Mouse (Mus musculus) 3134 (cell line): ENCODE results near the gene Lrfn1.
"Not testable (repeated sequence)": the region's sequence is repeated elsewhere in the genome, so short reads cannot be mapped to it uniquely, and the experiment has no call there.

Experiments
- DNase-seq: peaks from one replicate; pipeline ENCODE4 v3.0.0-alpha.2; 2011; ENCODE audit warnings: low spot score; ENCODE audit not compliant: insufficient read length; ENCODE audit errors: extremely low read depth

Lrfn1 gene

DNA sequence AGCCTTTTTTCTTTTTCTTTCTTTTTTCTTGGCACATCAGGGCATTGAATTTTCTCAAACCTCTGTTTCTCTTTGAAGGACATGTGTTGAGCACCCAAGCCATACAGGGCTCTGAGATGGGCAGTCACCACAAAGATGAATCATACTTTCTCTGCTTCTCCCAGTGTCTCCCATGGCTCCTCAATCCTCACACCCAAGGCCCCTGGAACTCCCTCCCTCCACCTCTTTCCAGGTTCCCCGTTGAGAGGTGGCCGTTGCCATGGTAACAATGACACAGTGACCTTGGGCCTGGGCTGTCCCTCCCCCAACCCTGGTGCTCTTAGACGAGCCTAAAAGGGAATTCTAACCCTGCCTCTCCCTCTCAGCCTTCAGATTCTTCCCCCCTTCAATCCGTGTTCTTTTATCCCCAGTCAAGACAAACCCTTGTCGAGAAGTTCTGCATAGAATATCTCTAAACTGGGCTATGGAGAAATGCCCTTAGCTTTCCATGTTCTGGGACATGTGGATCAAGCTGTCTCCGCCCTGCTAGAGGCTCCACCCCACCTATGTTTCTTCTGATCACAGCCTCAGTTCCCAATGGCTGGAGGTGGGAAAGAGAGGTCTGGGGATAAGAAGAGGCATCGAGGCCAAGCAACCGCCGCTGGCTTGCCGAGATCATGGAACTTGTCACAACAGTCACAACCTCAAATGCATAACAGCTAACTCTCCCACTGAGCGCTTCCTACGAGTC lies 4.5 kb upstream of the Lrfn1 start:
- DNase-seq = no peak

DNA sequence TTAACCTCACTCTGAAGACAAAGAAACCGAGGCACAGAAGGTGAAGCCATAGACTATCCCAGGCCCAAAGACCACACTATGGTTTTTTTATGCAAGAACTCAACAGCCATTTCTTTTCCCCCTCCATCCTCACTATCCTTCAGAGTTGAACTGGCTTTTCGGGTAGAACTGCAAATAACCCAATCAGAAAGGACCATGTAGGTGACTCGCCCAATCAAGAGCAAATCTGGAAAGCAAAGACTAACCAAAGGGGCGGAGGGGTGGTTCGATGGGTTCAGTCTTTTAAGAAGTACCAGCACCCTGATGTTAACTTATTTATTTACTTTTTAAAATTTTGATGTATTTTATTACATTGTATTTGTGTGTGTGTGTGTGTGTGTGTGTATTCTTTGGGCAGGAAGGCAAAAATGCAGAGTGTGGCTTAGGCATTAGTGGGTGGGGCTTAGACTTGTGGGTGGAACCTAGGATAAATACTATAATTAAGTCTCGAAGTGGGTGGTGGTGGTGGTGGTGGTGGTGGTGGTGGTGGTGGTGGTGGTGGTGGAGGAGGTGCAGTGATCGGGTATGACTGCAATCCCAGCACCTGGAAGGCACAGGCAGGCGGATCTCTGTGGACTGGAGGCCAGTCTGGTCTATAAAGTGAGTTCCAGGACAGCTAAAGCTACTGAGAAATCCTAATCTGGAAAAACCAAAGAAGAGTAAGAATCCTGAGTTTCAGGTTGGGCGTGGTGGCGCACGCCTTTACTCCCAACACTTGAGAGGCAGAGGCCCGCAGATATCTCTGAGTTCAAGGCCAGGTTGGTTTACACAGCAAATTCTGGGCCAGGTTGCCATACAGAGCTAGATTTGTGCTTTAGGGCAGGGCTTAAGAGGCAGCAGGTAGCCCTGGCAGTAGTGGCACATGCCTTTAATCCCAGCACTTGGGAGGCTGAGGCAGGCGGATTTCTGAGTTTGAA lies 3.6 kb upstream of the Lrfn1 start:
- no peak for DNase-seq

DNA sequence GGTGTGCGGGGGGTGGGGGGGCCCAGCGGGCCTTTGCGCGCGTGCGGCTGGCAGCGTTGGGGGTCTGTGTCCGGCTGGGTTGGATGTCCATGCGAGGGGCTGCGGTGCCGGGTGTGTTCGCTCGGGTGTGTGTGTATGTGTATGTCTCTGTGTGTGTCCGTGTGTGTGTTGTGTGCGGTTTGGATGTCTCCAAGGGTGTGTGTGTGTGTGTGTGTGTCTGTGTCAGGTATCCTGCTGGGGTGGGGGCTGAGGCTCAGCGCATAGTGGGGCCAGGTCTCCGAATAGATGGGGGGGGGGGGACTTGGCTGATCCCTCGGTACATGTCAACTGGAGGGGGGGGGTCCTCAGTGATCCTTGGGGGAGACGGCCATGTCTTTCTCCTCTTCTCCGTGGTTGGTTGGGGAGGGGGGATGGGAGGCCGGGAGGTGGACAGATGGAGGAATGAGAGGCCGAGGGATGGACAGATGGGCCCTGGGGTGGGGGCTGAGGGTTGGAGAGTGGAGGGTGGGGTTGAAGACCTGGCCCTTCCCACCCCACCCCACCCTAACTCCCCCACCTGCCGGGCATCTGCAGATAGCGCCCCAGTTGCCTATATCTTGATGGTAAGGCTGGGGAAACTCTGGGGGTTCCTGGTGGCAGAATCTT lies 703 bp downstream of the Lrfn1 start:
- no peak for DNase-seq

DNA sequence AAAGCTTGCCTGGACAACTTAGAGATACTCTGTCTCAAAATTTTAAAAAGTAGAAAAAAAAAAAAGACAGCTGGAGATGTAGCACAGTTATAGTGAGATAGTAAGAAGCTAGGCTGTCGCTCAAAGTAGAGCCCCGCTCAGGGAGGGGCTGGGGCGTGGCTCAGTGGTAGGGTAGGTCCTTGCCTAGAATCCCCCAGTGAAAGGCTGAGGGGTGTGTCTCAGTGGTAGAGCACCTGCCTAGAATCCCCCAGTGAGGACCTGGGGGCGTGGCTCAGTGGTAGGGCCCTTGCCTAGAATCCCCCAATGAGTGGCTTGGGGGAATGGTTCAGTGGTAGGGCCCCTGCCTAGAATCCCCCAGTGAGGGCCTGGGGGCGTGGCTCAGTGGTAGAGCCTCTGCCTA lies 8.6 kb downstream of the Lrfn1 start:
- no peak for DNase-seq

DNA sequence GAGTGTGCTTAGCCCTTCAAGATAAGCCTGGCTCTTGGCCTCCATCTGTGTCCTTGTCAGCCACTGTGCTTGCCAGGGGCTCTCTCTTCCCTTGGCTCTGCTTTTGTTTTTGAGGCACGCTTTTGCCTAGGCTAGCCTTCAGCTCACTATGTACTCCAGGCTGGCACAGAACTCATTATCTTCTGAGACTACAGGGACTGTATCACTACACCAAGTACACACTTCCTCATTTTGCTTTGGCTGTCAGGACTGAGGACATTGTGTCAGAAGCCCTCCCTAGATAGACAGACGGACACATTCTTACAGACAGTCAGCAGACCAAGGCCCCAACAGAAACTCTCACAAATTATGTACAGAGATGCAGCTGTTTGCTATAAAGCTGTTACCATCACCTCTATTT lies 11.0 kb downstream of the Lrfn1 start:
- no peak for DNase-seq

DNA sequence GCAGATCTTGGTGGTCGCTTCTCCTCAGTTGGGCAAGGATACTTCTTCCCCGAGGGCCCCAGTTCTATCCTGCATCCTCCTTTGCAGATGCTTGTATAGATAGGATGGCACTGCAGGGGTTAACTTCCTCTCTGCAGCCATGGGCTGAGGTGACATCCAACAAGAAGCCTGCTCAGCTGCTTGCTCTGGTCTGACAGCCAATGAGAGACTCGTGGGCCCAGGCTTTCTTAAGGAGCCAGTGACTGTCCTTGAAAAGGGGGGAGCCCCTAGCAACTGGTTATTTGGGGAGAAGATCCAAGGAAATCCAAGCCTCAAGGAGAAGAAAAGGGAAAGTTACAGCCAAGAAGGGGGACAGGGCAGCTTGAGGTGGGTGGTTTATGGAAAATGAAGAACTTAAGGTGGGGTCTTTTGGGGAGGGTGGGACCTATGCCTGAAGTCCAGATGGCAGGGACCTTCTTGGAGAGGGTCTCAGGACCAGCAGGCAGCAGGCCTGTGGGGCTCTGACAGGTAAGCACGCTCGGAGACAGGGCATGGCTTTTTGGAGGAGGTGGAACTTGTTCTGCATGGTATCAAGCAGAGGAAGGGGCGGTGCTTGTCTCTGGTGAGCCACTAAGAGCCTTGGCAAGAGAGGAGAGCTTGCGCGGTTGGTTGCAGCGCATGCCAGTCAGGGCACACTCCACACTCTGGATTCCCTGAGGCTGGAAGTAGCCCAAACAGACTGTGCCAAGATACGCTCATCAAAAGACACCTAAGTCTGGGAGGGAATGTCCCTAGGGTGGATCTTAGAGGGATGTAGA lies 12.8 kb downstream of the Lrfn1 start:
- DNase-seq = peak; percentile 49

DNA sequence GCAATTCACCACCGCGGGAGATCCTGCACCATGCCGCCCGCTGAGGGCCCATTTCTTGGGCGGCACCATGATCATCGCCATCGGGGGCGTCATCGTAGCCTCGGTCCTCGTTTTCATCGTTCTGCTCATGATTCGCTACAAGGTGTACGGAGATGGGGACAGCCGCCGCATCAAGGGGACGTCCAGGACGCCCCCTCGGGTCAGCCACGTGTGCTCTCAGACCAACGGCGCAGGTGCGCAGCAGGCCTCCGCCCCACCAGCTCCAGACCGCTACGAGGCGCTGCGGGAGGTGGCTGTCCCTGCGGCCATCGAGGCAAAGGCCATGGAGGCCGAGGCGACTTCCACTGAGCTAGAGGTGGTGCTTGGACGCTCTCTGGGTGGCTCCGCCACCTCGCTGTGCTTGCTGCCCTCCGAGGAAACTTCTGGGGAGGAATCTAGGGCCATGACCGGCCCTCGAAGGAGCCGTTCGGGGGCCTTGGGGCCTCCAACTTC lies 15.0 kb downstream of the Lrfn1 start:
- no peak for DNase-seq

DNA sequence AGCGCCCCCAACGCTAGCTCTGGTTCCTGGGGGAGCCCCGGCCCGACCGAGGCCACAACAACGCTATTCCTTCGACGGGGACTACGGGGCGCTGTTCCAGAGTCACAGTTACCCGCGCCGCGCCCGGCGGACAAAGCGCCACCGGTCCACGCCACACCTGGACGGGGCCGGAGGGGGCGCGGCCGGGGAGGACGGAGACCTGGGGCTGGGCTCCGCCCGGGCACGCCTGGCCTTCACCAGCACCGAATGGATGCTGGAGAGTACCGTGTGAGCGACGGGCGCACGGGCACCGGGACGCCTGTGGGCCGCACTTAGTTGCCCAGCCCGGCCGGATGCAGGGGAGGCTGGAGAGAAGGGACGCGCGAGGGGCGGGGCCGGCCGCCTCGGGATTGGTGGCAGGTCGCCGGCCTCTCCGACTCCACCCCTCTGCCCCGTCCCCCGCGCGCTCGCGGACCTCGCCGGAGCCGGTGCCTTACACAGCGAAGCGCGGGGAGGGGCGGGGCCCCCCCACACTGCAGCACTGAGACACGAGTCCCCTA lies 15.5 kb downstream of the Lrfn1 start:
- no peak for DNase-seq

DNA sequence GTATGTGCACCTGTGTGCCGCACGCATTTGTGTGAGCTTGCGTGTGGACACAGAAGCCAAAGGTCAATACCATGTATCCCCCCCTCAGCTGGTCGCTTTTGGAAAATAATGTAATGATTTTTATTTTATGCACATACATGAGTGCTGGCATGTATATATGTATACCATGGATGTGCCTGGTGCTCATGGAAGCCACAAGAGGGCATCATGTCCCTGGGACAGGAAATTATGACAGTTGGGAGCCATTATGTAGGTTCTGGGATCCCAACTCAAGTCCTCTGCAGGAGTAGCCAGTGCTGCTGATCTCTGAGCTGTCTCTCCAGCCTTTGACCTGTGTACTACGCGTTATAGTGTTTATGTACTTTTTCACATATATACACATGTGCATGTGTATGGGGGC lies 24.4 kb downstream of the Lrfn1 start:
- no peak for DNase-seq

DNA sequence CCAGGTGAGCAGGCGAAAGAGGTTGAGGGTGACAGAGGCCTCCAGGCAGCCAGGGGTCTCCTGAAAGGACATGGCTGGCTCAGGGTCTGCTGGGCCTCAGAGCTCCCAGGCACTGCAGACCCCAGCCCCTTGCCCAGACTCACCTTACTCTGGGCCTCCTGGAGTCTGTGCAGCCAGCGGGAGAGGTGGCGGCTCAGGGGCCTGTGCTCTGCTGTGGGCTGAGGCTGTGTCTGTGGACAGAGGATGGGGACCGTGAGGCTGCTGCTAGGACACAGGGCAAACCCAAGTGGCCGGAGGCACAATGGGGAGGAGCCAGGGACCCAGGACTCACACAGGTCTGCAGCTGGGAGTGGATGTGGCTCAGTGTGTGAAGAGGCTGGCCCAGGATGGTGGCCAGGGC lies 25.6 kb downstream of the Lrfn1 start:
- no peak for DNase-seq

DNA sequence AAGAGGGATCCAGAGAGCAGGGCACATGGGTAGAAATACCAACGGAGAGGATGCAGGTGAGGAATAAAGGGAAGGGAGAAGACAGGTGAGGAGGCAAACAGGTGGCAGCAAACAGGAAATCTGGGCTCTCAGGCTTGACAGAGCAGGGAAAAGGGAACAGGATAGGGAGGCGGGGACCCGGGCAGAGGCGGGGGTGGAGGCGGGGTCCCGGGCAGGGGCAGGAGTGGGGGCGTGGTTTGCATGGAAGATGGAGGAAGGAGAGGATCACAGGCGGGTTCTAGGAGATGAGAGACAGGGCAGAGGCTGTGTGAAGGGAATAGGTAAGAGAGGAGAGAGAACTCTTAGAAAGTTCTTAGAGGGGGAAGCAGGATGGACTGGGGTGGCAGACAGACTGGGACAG lies 27.1 kb downstream of the Lrfn1 start:
- no peak for DNase-seq

DNA sequence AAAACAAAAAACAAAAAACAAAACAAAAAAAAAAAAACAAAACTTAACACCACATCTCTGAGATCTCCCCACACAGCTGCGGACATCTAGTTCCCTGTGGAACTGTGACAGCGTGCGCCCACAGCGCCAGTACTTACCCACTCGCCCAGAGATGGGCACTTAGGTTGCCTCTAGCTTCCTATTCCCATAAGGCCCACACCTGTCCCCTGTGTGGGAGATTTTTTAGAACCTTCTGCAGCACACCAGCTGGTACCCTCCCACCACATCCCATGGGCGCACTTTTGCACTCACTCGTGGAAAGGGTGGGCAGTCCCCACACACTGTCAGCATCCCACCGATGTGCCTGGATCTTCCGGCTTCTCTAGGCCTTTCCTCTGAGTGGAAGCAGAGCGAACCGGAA lies 31.1 kb downstream of the Lrfn1 start:
- no peak for DNase-seq

DNA sequence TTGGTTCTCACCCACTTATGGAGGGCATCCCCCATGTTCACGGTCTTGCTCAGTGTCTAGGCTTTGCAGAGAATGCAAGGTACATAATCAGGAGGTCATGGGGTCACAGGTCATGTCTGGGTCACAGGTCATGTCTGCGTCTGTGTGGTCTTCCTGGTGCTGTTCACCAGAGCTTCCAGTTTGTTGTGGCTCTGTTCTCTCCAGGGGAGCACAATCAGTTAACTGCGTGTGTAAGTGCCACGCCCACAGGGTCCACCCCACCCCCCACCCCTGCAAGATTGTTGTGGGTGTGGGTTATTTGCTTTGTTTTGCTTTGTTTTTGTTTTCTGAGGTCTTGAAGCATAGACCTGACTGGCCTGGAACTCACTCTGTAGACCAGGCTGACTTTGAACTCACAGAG lies 32.4 kb downstream of the Lrfn1 start:
- DNase-seq = no peak

DNA sequence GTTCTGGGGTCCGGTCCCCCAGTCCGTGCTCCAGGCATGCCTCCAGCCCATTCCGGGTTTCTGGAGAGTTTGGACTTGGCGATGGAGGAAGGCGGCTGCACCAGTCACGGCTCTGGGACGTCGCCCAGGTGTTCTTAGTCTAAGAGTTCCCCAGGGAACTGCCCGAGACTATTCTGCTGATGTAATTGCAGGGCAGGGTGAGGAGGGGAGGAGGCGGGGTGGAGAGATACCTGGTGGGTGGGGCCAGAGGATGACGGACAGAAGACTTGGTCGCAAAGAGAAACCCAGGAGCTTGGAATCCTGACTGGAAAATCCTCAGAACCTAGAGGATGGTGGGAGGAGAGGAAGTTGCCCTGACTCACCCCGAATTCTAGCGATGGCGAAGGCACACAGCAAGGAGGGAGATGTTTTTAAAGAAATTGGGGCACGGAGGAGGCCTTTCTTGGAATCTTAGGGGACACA lies 36.3 kb downstream of the Lrfn1 start:
- no peak for DNase-seq

DNA sequence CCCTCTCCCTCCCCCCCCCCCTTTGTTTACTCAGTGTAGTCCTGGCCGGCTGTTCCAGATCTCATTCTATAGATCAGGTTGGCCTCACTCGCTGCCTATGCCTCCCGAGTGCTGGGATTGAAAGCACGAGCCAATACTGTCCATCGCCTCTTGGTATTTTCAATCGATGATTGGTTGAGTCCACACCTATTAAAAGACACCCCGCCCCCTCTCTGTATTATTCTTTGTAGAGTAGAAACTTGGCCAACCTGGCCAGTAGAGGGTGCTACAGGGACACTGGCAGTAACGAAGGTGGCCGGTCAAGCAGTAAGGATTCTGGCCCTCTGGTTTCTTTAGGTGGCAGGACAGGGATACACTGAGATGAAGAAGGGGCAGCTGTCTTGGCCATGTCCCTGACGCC lies 38.6 kb downstream of the Lrfn1 start:
- no peak for DNase-seq

DNA sequence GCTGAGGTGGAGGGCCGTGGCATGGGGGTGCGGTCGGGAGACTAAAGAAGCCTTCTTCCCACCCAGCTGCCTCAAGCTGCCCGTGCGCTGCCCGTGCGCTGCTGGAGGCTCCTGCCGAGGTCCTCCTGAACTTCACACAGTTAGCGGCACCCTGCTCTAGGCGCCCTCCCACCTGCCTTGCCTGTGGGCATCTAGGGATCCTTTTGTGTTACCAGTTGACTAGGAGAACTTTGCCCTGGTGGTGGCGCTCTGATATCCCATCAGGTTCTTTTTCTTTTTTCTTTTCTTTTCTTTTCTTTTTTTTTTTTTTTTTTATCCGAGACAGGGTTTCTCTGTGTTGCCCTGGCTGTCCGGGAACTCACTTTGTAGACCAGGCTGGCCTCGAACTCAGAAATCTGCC lies 39.1 kb downstream of the Lrfn1 start:
- DNase-seq = no peak

DNA sequence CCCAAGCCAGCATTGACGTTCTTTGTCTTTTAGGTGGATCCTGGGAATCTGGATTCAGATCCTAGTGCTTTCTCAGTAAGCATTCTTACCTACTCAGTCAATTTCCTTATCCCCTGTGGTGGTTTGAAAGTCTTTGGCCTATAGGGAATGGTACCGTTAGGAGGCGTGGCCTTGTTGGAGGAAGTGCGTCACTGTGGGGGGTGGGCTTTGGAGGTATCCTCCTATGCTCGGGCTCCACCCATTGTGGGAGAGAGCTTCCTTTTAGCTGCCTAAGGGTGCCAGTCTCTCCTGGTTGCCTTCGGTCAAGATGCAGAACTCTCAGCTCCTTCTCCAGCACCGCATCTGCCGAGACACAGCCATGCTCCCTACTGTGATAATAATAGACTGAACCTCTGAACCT lies 40.5 kb downstream of the Lrfn1 start:
- DNase-seq = no peak

DNA sequence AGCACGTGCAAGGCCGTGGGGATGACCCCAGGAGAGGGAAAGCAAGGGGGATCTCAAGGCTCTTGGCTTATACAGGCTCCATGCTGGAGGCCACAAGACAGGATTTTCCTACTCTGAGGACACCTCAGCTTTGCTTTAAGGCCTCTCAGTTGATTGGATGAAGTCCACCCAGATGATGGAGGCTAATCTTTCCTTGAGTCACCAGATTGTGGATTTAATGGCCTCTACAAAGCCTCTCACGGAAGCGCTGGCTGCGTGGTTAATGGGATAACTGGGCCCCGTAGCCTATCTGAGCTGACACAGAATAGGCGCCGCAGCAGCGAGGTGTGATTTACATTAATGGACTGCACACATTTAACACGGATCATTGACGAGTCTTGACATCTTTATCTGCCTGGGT lies 43.6 kb downstream of the Lrfn1 start:
- DNase-seq = no peak

DNA sequence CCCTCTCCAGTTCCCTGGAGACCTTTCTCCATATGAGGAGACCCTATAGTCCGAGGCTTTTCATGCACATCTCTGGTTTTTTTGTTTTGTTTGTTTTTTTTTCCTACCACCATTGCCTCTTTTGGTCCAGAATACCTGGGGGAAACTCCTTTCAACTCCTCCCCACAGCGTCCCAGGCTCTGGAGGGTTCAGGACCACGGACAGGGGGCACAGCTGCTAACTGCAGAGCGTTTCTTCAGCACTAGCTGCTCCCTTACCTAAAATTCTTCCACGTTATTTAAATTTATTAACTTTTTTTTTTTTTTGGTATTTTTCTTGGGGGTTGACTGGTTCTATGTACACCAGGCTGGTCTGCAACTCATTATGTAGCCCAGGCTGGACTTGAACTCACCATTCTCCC lies 53.8 kb downstream of the Lrfn1 start:
- no peak for DNase-seq

DNA sequence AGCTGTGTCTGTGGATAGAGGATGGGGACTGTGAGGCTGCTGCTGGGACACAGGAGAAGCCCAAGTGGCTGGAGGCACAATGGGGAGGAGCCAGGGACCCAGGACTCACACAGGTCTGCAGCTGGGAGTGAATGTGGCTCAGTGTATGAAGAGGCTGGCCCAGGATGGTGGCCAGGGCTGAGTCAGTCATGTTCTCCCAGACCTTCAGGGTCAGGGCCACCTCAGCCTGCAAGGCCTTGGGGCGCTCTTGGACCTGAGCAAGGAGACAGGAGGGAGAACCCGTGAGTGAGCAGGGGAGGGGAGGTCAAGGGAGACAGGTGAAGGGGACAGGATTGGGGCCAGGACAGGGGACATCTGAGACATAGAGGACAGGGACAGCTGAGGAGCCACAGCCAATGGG lies 57.3 kb downstream of the Lrfn1 start:
- not testable (repeated sequence) for DNase-seq
